Mouse (Mus musculus) ES-E14 (cell line): ENCODE measurements around the gene Capg. TPM values are rescaled to one million over a fixed set of nuclear protein-coding genes. Genes with fewer than 3 reads are reported as not detected.

Source experiments
- DNase-seq: peaks from one replicate; pipeline ENCODE4 v3.0.0-alpha.2; 2013; ENCODE audit warnings: low read depth, low spot score
- H3K27ac ChIP-seq: 2 replicates; pipeline ENCODE4 v1.5.1; 2012; ENCODE audit warnings: low read depth, mild to moderate bottlenecking, low read length, moderate library complexity, mixed read lengths; ENCODE audit not compliant: poor library complexity, insufficient read depth, severe bottlenecking
- H3K36me3 ChIP-seq: 2 replicates; pipeline ENCODE4 v1.6.1; 2012; ENCODE audit warnings: mild to moderate bottlenecking, low read length, moderate library complexity, mixed read lengths; ENCODE audit not compliant: control insufficient read depth, poor library complexity, insufficient read depth, severe bottlenecking
- H3K4me1 ChIP-seq, 2 experiments: fragments of 150-350 bp in 1 of 2; sonication (generic) in 1 of 2; 2 replicates each; pipeline ENCODE4 v1.6.1; 2012; ENCODE audit warnings: low read length in 2 of 2, mild to moderate bottlenecking in 1 of 2, mixed read lengths in 1 of 2; ENCODE audit not compliant: control insufficient read depth in 2 of 2, insufficient read depth in 2 of 2, poor library complexity in 1 of 2
- H3K4me3 ChIP-seq, 2 experiments: fragments of 150-350 bp in 1 of 2; sonication (generic) in 1 of 2; 2 replicates each; pipeline ENCODE4 v1.5.1; 2012; ENCODE audit warnings: low read length in 2 of 2, low read depth in 1 of 2, mild to moderate bottlenecking in 1 of 2, mixed read lengths in 1 of 2; ENCODE audit not compliant: insufficient read depth in 1 of 2, poor library complexity in 1 of 2, severe bottlenecking in 1 of 2
- H3K9ac ChIP-seq: 2 replicates; pipeline ENCODE4 v1.6.1; 2012; ENCODE audit warnings: low read depth, mild to moderate bottlenecking, low read length, mixed read lengths; ENCODE audit not compliant: poor library complexity, insufficient read depth, severe bottlenecking
- H3K9me3 ChIP-seq: fragments of 150-350 bp; sonication (generic); 2 replicates; pipeline ENCODE4 v1.6.1; 2012; ENCODE audit warnings: low read depth, mild to moderate bottlenecking, low read length; ENCODE audit not compliant: control insufficient read depth, insufficient read depth
- CHD2 ChIP-seq: IDR thresholded peaks from 2 replicates; pipeline ENCODE4 v1.6.1; 2014; ENCODE audit warnings: mild to moderate bottlenecking, low read depth, low read length, inconsistent platforms
- HCFC1 ChIP-seq: IDR thresholded peaks from 2 replicates; pipeline ENCODE4 v1.6.1; 2012; ENCODE audit warnings: low read length, inconsistent platforms, borderline replicate concordance; ENCODE audit not compliant: insufficient read depth
- MAFK ChIP-seq: IDR thresholded peaks from 2 replicates; pipeline ENCODE4 v1.6.1; 2014; ENCODE audit warnings: mild to moderate bottlenecking, low read depth, low read length, inconsistent platforms; ENCODE audit not compliant: insufficient read depth
- ZC3H11A ChIP-seq: IDR thresholded peaks from 2 replicates; pipeline ENCODE4 v1.6.1; 2012; ENCODE audit warnings: low read depth, mild to moderate bottlenecking, inconsistent platforms, low read length, borderline replicate concordance
- ZNF384 ChIP-seq: IDR thresholded peaks from 2 replicates; pipeline ENCODE4 v1.6.1; 2012; ENCODE audit warnings: low read depth, low read length, inconsistent platforms
- in situ Hi-C, 2 experiments: fragments of 600-800 bp; cut with MboI; formaldehyde crosslinking; loops; one replicate each; pipeline ENCODE4 v1.15.1; 2025; ENCODE audit warnings: low sequenced_read_pairs in 2 of 2, inconsistent platforms in 1 of 2; ENCODE audit not compliant: unreplicated experiment in 2 of 2
- total RNA-seq: library from RNA; depleted of rRNA; stranded (reverse); fragments of 300-350 nt; gene quantifications from 2 replicates; pipeline ENCODE4 v1.2.3, GENCODE M21; 2012; rRNA removed

Gene Capg
- 41.8 and 58.4 TPM in 2 replicates for total RNA-seq

DNA sequence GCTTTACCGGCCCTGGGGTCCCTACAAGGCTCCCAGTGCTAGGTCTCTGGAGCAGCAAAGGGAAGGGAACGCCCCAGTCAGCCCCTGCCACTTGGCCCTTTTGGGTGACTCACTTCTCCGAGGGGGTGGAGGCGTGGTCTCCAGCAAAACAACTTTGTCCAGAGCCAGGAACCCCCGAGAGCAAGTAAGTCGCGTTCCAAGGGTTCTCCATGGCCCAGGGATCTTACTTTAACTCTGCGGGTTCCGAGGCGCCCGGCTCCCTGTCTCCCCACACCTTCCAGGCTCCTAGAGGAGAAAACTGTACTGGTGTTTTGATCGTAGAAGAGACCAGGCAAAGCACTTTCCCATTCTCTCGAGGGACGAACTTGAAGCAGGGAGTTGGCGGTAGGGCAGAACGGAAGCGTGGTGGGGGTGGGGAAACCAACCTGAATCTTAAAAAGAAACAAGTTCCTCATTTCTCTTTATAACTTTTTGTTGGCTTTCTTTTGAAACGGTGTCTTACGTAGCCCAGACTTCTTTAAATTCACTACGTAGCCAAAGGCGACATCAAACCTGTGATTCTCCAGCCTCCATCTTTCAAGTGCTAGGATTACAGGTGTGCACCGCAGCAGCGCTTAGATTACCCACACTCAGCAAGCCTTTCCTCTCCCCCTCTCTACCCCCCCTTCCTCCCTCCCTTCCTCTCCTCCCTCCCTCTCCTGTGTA is at the start of gene Capg:
Gene Capg (plus strand): TSS at position 109 of the 705 bp plus-strand sequence.
- in situ Hi-C loops: loop anchor here in 1 of 2 experiments (10.0 kb wide), 1 partner anchor 290 kb away; no protein-coding TSS in a partner anchor
- DNase-seq: no peak
- peaks cover 0 to 3% of the 10 kb centered on the region in 2 experiments; a peak in 1 of 4 replicates for H3K4me1 ChIP-seq
- peak within 1 kb of the TSS; percentile 53 for H3K9ac ChIP-seq
- TF ChIP-seq CHD2 (no peak), ZNF384 (no peak), HCFC1 (no peak), MAFK (no peak)
- no peaks in the 10 kb centered on the region for H3K36me3 ChIP-seq
- H3K27ac ChIP-seq: no peak within 1 kb of the TSS
- no peaks in the 10 kb centered on the region for H3K9me3 ChIP-seq
- peak within 1 kb of the TSS; percentile 53 to 62 for H3K4me3 ChIP-seq

GRCm38 (mm10) chr6:72498950-72499349 is 45.2 kb upstream of the Capg start:
- TF ChIP-seq MAFK: no peak
- TF ChIP-seq ZNF384: no peak
- no peak for TF ChIP-seq CHD2
- TF ChIP-seq ZC3H11A: no peak
- no peak for TF ChIP-seq HCFC1
- in situ Hi-C loops: no loop called here
- no peaks in the 10 kb centered on the region for H3K36me3 ChIP-seq
- H3K9me3 ChIP-seq: no peaks in the 10 kb centered on the region
- no peak overlapping the region for H3K4me3 ChIP-seq
- H3K27ac ChIP-seq: no peak overlapping the region
- 0 out of 4 replicates have a peak, but pooled peaks cover 0 to 2% of the 10 kb centered on the region in 2 experiments for H3K4me1 ChIP-seq
- no peak for DNase-seq
- H3K9ac ChIP-seq: no peak overlapping the region

DNA sequence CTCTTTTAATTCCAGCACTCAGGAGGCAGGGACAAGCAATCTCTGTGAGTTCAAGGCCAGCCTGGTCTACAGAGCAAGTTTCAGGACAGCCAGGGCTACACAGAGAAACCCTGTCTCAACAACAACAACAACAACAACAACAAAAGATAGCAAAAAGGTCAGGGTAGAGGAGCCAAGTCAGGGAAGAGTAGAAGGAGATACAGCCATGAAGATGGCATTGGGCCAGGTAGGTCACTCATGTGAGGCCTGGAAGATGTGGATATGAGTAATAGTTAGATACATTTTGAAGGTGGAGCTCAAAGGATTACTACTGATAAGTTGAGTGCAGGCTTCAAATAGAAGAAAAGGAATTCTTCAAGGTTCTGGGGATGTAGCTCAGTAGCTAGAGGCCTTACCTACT is 40.9 kb upstream of the Capg start:
- Histone ChIP-seq H3K9me3 (no peaks in the 10 kb centered on the region), H3K4me3 (no peak overlapping the region), H3K4me1 (peaks cover 0 to under 1% of the 10 kb centered on the region in 2 experiments; a peak in 1 of 4 replicates), H3K36me3 (no peaks in the 10 kb centered on the region), H3K27ac (no peak overlapping the region), H3K9ac (no peak overlapping the region)
- no peak for DNase-seq
- in situ Hi-C loops: no loop called here
- no peak for TF ChIP-seq ZNF384

DNA sequence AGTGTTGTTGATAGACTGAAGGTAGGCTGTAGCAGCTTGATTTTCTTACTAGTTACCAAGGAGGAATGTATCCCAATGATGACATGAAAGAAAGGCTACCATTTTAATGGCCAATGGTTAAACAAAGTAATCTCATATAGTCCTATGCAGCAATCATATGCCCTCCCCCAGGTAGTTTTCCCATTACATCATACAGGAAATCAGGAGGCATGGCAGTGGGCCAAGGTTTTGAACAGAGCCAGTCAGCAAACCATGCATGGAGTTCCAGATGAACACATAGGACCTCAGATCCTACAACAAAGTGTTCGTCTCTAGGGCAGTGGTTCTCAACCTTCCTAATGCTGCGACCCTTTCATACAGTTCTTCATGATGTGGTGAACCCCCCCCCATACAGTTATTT is 40.3 kb upstream of the Capg start:
- Histone ChIP-seq H3K9ac (no peak overlapping the region), H3K36me3 (no peaks in the 10 kb centered on the region), H3K9me3 (no peaks in the 10 kb centered on the region), H3K4me3 (no peak overlapping the region), H3K27ac (no peak overlapping the region), H3K4me1 (peaks cover 0 to 2% of the 10 kb centered on the region in 2 experiments; a peak in 1 of 4 replicates)
- no peak for DNase-seq
- in situ Hi-C loops: no loop called here
- TF ChIP-seq HCFC1 (no peak), MAFK (no peak), CHD2 (no peak), ZNF384 (no peak), ZC3H11A (no peak)

DNA sequence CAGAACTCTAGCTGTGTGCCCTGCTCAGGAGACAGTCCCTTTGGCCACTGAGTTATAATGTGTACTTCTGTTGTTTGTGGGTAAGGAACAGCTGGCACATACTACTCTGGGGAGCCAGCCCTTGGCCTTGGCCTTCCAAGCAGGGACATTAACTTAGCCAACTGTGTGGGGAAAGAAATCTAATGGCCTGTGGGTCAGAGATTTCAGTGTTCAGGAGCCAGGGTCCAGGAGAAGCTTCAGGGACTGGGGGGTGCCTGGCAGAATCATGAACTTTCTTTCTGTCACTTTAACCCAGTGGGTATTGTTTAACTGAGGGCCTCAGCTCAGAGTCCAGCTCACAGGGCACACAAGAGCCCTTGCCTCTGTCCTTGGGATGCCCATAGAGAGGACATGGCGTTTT is 38.1 kb upstream of the Capg start:
- H3K9ac ChIP-seq: no peak overlapping the region
- H3K36me3 ChIP-seq: no peaks in the 10 kb centered on the region
- H3K4me1 ChIP-seq: peaks cover 0 to 2% of the 10 kb centered on the region in 2 experiments; a peak in 2 of 4 replicates
- DNase-seq: no peak
- H3K27ac ChIP-seq: no peak overlapping the region
- H3K9me3 ChIP-seq: no peaks in the 10 kb centered on the region
- TF ChIP-seq ZC3H11A (no peak), CHD2 (no peak), HCFC1 (no peak), ZNF384 (no peak), MAFK (no peak)
- no peak overlapping the region for H3K4me3 ChIP-seq
- in situ Hi-C loops: no loop called here
